18 mouse cellular contexts compared by ENCODE assay signal in the genomic region with DNA sequence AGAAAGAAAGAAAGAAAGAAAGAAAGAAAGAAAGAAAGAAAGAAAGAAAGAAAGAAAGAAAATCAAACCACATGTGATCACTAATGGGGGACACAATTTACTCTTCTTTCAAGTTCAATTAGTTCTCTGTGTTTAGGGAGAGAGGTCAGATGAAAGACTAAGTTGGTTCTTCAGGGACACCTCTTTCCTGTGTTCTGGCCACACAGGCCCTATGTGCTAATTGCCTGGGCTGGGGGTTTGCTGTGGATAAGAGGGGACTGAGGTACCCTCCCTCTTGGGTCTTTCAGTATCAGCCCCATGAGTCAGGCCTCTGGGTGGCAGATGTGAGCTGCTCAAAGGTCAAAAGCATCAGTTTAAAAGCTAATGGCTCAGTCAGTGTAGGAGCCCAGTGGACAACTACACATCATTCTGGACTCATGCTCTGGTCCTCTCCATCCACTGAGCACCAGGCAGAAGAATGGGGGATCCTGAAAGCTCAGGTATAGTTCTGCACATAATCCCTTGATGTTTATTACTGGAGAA. TPM values are rescaled to one million over a fixed set of nuclear protein-coding genes. Genes with fewer than 3 reads are reported as not detected.
DNase-seq lines count a peak whose midpoint lies in the region; ATAC-seq lines count a peak whose summit lies in the region.
"Had no signal": no experiment of that assay in that cellular context is flagged by ENCODE, and none has a peak within 500 bp of the region (broad histone marks: within the 10 kb centered on the region; RNA-seq: fewer than 3 reads in every experiment).

Gene Olfr15 (plus strand): TSS at position 291 of the 522 bp plus-strand sequence.

- no peak within 1 kb of the TSS for H3K4me2 ChIP-seq in heart, embryonic 12.5 days
- H3K4me2 ChIP-seq in midbrain, embryonic 11.5 days, result no peak within 1 kb of the TSS
- H3K4me2 ChIP-seq in midbrain, embryonic 16.5 days (ENCODE audit: low read length), result no peak within 1 kb of the TSS
- H3K4me2 ChIP-seq: hindbrain, embryonic 14.5 days; neural tube, embryonic 12.5 days had no signal

- DNase-seq in heart, adult 11 months, result peak; percentile 19
- peak; percentile 79 for DNase-seq in midbrain, embryonic 11.5 days (ENCODE audit: low spot score, missing footprints)
- no peak for DNase-seq in spleen, postnatal 36 days (ENCODE audit: low spot score in 2 of 2)
- DNase-seq in cerebellum, adult 11 months, result no peak
- DNase-seq in gastrocnemius, postnatal 36 days, result no peak
- DNase-seq: adrenal gland, adult 8-10 months; gastrocnemius, postnatal 10 days; right cerebral cortex, adult 18-20 months had no signal

- H3K9me3 ChIP-seq in heart, embryonic 12.5 days (replicated peaks), result 0 out of 2 replicates have a peak, but pooled peaks cover 3% of the 10 kb centered on the region
- no peaks in the 10 kb centered on the region for H3K9me3 ChIP-seq in midbrain, embryonic 11.5 days (ENCODE audit: control insufficient read depth, low read length)
- no peaks in the 10 kb centered on the region; the same call in 1 of the 2 replicates for H3K9me3 ChIP-seq in midbrain, embryonic 16.5 days (replicated peaks; ENCODE audit: control insufficient read depth, low read length, poor library complexity, severe bottlenecking)
- H3K9me3 ChIP-seq: forebrain, embryonic 10.5 days; neural tube, embryonic 12.5 days had no signal

- no peaks in the 10 kb centered on the region for H3K4me1 ChIP-seq in heart, embryonic 12.5 days (replicated peaks)
- H3K4me1 ChIP-seq in midbrain, embryonic 11.5 days (ENCODE audit: control insufficient read depth, insufficient read depth, low read length), result no peaks in the 10 kb centered on the region
- H3K4me1 ChIP-seq in midbrain, embryonic 16.5 days (ENCODE audit: control insufficient read depth, insufficient read depth, low read length), result no peaks in the 10 kb centered on the region
- H3K4me1 ChIP-seq: forebrain, embryonic 10.5 days; neural tube, embryonic 12.5 days had no signal

- ATAC-seq in heart, embryonic 12.5 days (ENCODE audit: insufficient number of reproducible peaks, low FRiP score), result no peak
- no peak for ATAC-seq in midbrain, embryonic 11.5 days (ENCODE audit: low FRiP score)
- ATAC-seq in midbrain, embryonic 16.5 days, result no peak
- 0 out of 2 replicates have a peak, but pooled peaks have one; percentile 42 for ATAC-seq in common myeloid progenitor, adult 5-6 weeks (replicated peaks; ENCODE audit: low read depth, poor library complexity, severe bottlenecking)

- no peak within 1 kb of the TSS for H3K9ac ChIP-seq in heart, embryonic 12.5 days
- H3K9ac ChIP-seq in midbrain, embryonic 11.5 days (ENCODE audit: low read length), result no peak within 1 kb of the TSS
- no peak within 1 kb of the TSS for H3K9ac ChIP-seq in midbrain, embryonic 16.5 days (ENCODE audit: low read depth, low read length)
- H3K9ac ChIP-seq: hindbrain, embryonic 14.5 days; neural tube, embryonic 12.5 days had no signal

- intact Hi-C loops in gastrocnemius, postnatal 36 days (cut with DNase I), result no loop called here

- H3K27ac ChIP-seq in heart, embryonic 12.5 days (ENCODE audit: poor library complexity, severe bottlenecking), result no peak within 1 kb of the TSS
- no peak within 1 kb of the TSS for H3K27ac ChIP-seq in midbrain, embryonic 11.5 days (ENCODE audit: low read depth, low read length)
- no peak within 1 kb of the TSS for H3K27ac ChIP-seq in midbrain, embryonic 16.5 days (ENCODE audit: low read length)
- H3K27ac ChIP-seq: forebrain, embryonic 10.5 days; hindbrain, embryonic 14.5 days; neural tube, embryonic 12.5 days had no signal

- no peak within 1 kb of the TSS for H3K4me3 ChIP-seq in heart, embryonic 12.5 days
- no peak within 1 kb of the TSS for H3K4me3 ChIP-seq in midbrain, embryonic 11.5 days (ENCODE audit: low read depth, low read length)
- no peak within 1 kb of the TSS for H3K4me3 ChIP-seq in midbrain, embryonic 16.5 days (ENCODE audit: low read depth, low read length)
- H3K4me3 ChIP-seq: forebrain, embryonic 10.5 days; neural tube, embryonic 12.5 days had no signal

- no peaks in the 10 kb centered on the region for H3K27me3 ChIP-seq in heart, embryonic 12.5 days (replicated peaks)
- H3K27me3 ChIP-seq in midbrain, embryonic 11.5 days (ENCODE audit: control insufficient read depth, insufficient read depth, low read length), result no peaks in the 10 kb centered on the region
- H3K27me3 ChIP-seq in midbrain, embryonic 16.5 days (ENCODE audit: control insufficient read depth, insufficient read depth, low read depth, low read length), result no peaks in the 10 kb centered on the region
- H3K27me3 ChIP-seq: neural tube, embryonic 12.5 days had no signal

- no peaks in the 10 kb centered on the region for H3K36me3 ChIP-seq in heart, embryonic 12.5 days
- no peaks in the 10 kb centered on the region for H3K36me3 ChIP-seq in midbrain, embryonic 11.5 days (ENCODE audit: control insufficient read depth, insufficient read depth, low read length)
- no peaks in the 10 kb centered on the region for H3K36me3 ChIP-seq in midbrain, embryonic 16.5 days (ENCODE audit: control insufficient read depth, insufficient read depth, low read length)
- H3K36me3 ChIP-seq: forebrain, embryonic 10.5 days; neural tube, embryonic 12.5 days had no signal

RNA-seq across cellular contexts. Expression of gene Olfr15, which starts in this region (rescaled TPM):
- polyA plus RNA-seq in heart, embryonic 12.5 days (2016; fragmentation: Nextera tagmentation; extraction: Ambion mirVana), result not detected in 2 replicates
- polyA plus RNA-seq in midbrain, embryonic 11.5 days (2014; fragmentation: Nextera tagmentation; extraction: Ambion mirVana), result not detected in 2 replicates
- not detected in 2 replicates for polyA plus RNA-seq in midbrain, embryonic 16.5 days (2015; fragmentation: Nextera tagmentation; extraction: Ambion mirVana)
- not detected in 2 replicates for total RNA-seq in common myeloid progenitor, adult 5-6 weeks (2017)
- total RNA-seq in gastrocnemius, postnatal 36 days (2021), result not detected
- total RNA-seq: adrenal gland, adult 8-10 months; gastrocnemius, postnatal 10 days had no signal
- polyA plus RNA-seq: cortical plate, adult 2 months; forebrain, embryonic 10.5 days; heart, embryonic 16.5 days; hindbrain, embryonic 14.5 days; liver, embryonic 16.5 days; neural tube, embryonic 12.5 days; thymus, postnatal 0 days had no signal

Comparison
In these comparisons a context has a peak if more than half of its experiments do, and no peak if none do; other contexts are left out.
1. Peak in DNase-seq in midbrain, embryonic 11.5 days; RNA of the gene not detected or under 1 TPM.
2. Peak in ATAC-seq in common myeloid progenitor, adult 5-6 weeks; RNA of the gene not detected or under 1 TPM.